Mouse (Mus musculus) midbrain, embryonic 11.5 days (tissue): Measurements from ENCODE around the gene Epb41l4b. TPM values are rescaled to one million over a fixed set of nuclear protein-coding genes. Genes with fewer than 3 reads are reported as not detected.
A peak's percentile ranks its signal among the peaks of the same experiment; 100 is the strongest.

Experiments used
- ATAC-seq: fragments of 200-750 bp; cut with Nextera tagmentation; 2 replicates; pipeline ENCODE4 v1.8.0; 2017; ENCODE audit warnings: moderate TSS enrichment, moderate library complexity; ENCODE audit not compliant: low FRiP score
- DNase-seq: peaks from one replicate; pipeline ENCODE4 v3.0.0; 2015; ENCODE audit warnings: low spot score; ENCODE audit errors: missing footprints
- H3K27ac ChIP-seq: fragments of 300-500 bp; sonication (generic); 2 replicates; pipeline ENCODE4 v1.5.1; 2014; ENCODE audit warnings: low read depth, low read length
- H3K27me3 ChIP-seq: fragments of 300-500 bp; sonication (generic); 2 replicates; pipeline ENCODE4 v1.6.1; 2014; ENCODE audit warnings: mild to moderate bottlenecking, low read length, moderate library complexity, mixed read lengths; ENCODE audit not compliant: control insufficient read depth, insufficient read depth
- H3K36me3 ChIP-seq: fragments of 300-500 bp; sonication (generic); 2 replicates; pipeline ENCODE4 v1.6.1; 2014; ENCODE audit warnings: mild to moderate bottlenecking, low read length, moderate library complexity, mixed read lengths; ENCODE audit not compliant: control insufficient read depth, insufficient read depth
- H3K4me1 ChIP-seq: fragments of 300-500 bp; sonication (generic); 2 replicates; pipeline ENCODE4 v1.6.1; 2014; ENCODE audit warnings: low read length; ENCODE audit not compliant: control insufficient read depth, insufficient read depth
- H3K4me2 ChIP-seq: fragments of 300-500 bp; sonication (generic); 2 replicates; pipeline ENCODE4 v1.6.1; 2014; ENCODE audit warnings: mild to moderate bottlenecking, moderate library complexity
- H3K4me3 ChIP-seq: fragments of 300-500 bp; sonication (generic); 2 replicates; pipeline ENCODE4 v1.5.1; 2014; ENCODE audit warnings: low read depth, low read length
- H3K9ac ChIP-seq: fragments of 300-500 bp; sonication (generic); 2 replicates; pipeline ENCODE4 v1.6.1; 2014; ENCODE audit warnings: low read length
- H3K9me3 ChIP-seq: fragments of 300-500 bp; sonication (generic); 2 replicates; pipeline ENCODE4 v1.6.1; 2016; ENCODE audit warnings: low read length; ENCODE audit not compliant: control insufficient read depth
- WGBS: fragments of 180-500 bp; shearing (Covaris S2); extraction: QIAGEN DNeasy Blood & Tissue Kit; methylation state at CpG from one replicate; pipeline ENCODE4 v1.1.7; 2014; 5-methylcytosine and 5-hydroxymethylcytosine counted together
- polyA plus RNA-seq: library from polyadenylated mRNA; unstranded; fragments of >200 nt; fragmentation: Nextera tagmentation; extraction: Ambion mirVana; gene quantifications from 2 replicates; pipeline ENCODE4 v1.2.1, GENCODE M21; 2014

The Epb41l4b gene
- polyA plus RNA-seq, 1 experiment from 2014 or later: 0.51 TPM

DNA sequence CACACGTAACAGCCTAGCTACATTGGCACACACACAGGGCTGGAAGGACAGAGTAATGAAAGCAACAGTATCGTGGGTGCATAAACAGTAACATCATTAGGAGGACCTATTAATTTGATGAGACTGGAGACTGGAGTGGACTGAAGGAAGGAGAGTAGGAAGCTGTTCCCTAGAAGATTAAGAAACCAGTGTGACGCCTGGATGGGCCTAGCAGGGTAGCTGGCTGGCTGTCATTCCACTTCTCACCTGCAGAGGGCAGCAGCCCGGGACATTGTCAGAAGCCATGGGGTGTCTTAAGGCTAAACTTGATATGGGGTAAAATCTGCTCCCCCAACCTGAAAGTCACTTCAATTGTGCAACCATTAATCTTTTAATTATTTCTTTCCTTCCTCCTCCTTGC is 78.0 kb downstream of the Epb41l4b start:
- Histone ChIP-seq H3K27ac (no peak overlapping the region), H3K4me1 (peaks cover 10% of the 10 kb centered on the region), H3K4me3 (no peak overlapping the region), H3K36me3 (no peaks in the 10 kb centered on the region), H3K4me2 (no peak overlapping the region), H3K9me3 (no peaks in the 10 kb centered on the region), H3K27me3 (no peaks in the 10 kb centered on the region), H3K9ac (peak overlapping the region; percentile 20; the same call in 1 of the 2 replicates)
- DNase-seq: peak; percentile 97
- 20% methylated on average over 4 of the region's 4 CpGs for WGBS
- peak; percentile 75 for ATAC-seq

DNA sequence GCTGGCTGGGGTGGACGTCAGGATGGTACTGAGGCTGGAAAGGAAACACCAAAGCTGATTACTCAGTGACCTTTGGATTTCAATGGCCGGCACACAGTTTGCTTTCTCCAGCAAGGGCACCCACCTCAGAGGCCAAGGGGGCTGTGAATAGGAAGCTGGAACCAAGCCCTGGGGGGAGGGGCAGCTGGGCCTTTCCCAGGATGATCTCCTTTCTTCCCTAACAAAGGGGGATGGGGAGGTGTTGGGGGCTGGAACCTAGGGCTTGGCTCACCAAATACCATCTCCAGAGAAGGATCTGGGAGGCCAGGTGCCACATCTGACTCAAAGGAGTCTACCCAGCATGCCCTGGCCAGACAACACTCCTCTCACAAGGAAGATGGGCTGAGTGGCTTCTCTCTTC is 78.4 kb downstream of the Epb41l4b start:
- ATAC-seq: peak; percentile 36
- WGBS: 2% methylated on average over 2 of the region's 2 CpGs
- no peak for DNase-seq
- H3K9ac ChIP-seq: peak overlapping the region; percentile 20; the same call in 1 of the 2 replicates
- no peaks in the 10 kb centered on the region for H3K36me3 ChIP-seq
- H3K4me3 ChIP-seq: no peak overlapping the region
- no peaks in the 10 kb centered on the region for H3K27me3 ChIP-seq
- no peak overlapping the region for H3K27ac ChIP-seq
- peaks cover 10% of the 10 kb centered on the region for H3K4me1 ChIP-seq
- H3K4me2 ChIP-seq: no peak overlapping the region
- no peaks in the 10 kb centered on the region for H3K9me3 ChIP-seq

DNA sequence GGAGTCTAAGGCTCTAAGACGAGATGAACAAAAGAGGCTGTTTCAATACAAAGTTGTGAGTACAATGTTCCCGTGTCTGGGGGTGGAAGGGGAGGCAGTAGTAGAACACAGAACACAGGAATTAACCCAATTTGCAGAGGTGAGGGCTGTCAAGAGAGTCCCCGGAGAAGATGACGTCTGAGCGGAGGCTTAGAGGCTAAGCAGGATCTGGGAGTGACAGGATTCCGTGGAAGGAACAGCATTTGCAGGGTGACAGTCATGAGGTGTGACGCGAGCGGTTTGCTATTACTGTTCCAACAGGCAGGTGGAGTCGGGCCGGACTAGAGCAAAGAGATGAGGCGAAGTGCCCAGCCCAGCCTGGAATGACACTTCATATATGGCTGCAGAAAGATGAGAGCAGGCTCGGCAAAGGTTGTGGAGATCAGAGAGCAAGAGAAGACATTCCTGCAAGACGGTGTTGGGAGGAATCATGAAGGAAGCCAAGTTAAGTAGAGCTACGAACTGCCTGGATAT is 82.9 kb downstream of the Epb41l4b start:
- DNase-seq (no peak), ATAC-seq (no peak)
- no peaks in the 10 kb centered on the region for H3K27me3 ChIP-seq
- no peak overlapping the region for H3K9ac ChIP-seq
- no peak overlapping the region for H3K4me2 ChIP-seq
- H3K4me1 ChIP-seq: peaks cover 10% of the 10 kb centered on the region
- H3K9me3 ChIP-seq: no peaks in the 10 kb centered on the region
- no peak overlapping the region for H3K27ac ChIP-seq
- 81% methylated on average over 15 of the region's 15 CpGs for WGBS
- H3K36me3 ChIP-seq: no peaks in the 10 kb centered on the region
- no peak overlapping the region for H3K4me3 ChIP-seq

DNA sequence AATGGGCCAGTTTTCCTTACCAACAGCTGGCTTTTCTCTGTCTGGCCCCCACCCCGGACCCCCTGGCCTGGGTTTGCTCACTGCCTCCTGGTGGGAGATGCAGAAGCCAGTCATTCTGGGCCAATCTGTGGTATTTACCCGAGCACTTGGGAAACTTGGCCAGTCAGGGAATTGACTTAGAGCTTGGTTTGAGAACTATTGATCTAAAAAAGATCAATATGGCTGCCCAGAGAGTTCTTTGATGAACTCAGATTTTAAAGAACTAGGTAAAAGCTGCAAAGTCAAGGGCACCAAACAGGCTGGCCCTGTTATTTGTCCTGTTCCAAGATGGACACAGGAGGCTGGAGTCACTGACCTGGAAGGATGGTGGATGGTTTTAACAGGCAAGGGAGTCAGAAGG is 84.6 kb downstream of the Epb41l4b start:
- ATAC-seq (no peak), DNase-seq (no peak)
- Histone ChIP-seq H3K9ac (no peak overlapping the region), H3K4me2 (no peak overlapping the region), H3K27ac (no peak overlapping the region), H3K27me3 (no peaks in the 10 kb centered on the region), H3K9me3 (no peaks in the 10 kb centered on the region), H3K4me1 (peaks cover 2% of the 10 kb centered on the region; the same call in 1 of the 2 replicates), H3K36me3 (no peaks in the 10 kb centered on the region), H3K4me3 (no peak overlapping the region)
- 87% methylated on average over 2 of the region's 2 CpGs for WGBS

DNA sequence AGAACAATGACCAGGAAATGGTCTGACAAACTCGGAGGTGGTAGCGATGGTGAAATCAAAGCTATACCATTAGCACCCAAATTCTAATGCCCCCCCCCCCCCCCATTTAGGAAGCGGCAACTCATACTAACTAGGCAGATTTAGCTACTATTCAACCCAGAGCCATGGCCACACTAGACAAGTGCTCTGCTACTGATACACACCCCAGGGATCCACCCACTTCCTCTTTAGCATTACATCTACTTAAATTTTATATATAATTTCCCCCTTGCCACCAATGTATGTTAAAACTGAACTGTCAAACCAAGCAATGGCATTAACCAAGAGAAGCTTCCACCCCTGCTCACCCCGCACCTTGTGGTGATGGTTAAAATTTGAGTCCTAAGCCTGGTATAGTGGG is 85.6 kb downstream of the Epb41l4b start:
- H3K27ac ChIP-seq: no peak overlapping the region
- ATAC-seq (no peak), DNase-seq (no peak)
- no peak overlapping the region for H3K4me3 ChIP-seq
- no peak overlapping the region for H3K9ac ChIP-seq
- no peaks in the 10 kb centered on the region for H3K27me3 ChIP-seq
- no peaks in the 10 kb centered on the region for H3K36me3 ChIP-seq
- no peak overlapping the region for H3K4me2 ChIP-seq
- whole genome bisulfite sequencing: 94% methylated on average over 4 of the region's 4 CpGs
- H3K9me3 ChIP-seq: no peaks in the 10 kb centered on the region
- H3K4me1 ChIP-seq: peaks cover 2% of the 10 kb centered on the region; the same call in 1 of the 2 replicates

DNA sequence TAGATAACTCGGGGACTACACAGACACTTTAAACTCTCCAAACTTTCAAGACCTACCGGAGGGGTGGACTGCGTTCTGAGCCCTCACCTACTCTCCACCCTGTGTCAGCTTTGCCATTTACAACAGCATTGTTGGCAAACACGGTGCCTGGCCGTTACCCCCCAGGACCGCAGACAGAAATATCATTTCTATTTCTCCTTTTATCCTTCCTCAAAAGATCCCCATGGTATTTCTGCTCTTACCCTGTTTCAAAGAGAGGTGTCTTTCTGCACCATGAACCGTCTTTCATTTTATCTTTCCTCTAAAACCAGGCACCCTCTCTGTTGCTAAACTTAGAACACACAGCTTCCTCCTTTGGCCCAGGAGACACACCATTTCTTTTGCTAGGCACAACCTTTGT is 87.6 kb downstream of the Epb41l4b start:
- 83% methylated on average over 7 of the region's 7 CpGs for WGBS
- Histone ChIP-seq H3K27me3 (no peaks in the 10 kb centered on the region), H3K9ac (no peak overlapping the region), H3K36me3 (no peaks in the 10 kb centered on the region), H3K27ac (no peak overlapping the region), H3K4me1 (peaks cover 2% of the 10 kb centered on the region; the same call in 1 of the 2 replicates), H3K4me3 (no peak overlapping the region), H3K9me3 (no peaks in the 10 kb centered on the region), H3K4me2 (no peak overlapping the region)
- ATAC-seq (no peak), DNase-seq (no peak)

DNA sequence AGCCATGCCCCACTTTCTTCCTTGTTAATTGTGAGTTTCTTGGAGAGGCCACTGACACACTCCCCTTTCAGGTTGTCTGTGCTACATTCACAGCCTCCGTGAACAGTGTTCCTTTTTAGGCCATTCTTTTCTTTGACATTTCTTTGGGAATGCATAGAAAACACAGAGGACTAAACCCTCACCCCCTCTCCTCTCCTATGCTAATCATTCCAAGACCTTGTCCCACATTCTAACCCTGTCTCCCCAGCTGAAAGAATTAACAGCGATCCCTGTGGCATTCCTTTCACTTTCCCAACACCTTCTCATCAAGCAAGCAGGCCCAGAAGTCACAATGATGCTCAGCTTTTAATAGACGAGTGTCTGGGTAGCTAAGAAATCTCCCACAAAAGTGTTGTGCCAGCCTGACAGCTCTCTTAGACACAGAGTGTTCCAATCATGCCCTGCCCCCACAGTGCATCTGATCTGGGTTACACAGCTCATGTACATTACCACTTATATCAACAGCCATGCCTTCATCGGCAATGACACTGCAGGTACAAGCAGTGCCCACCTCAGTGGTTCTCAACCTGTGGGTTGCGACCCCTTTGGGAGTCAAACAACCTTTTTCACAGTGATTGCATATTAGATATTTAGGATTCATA is 93.8 kb downstream of the Epb41l4b start:
- ATAC-seq: peak; percentile 59; the same call in 1 of the 2 replicates
- no peaks in the 10 kb centered on the region for H3K9me3 ChIP-seq
- no peak for DNase-seq
- no peak overlapping the region for H3K27ac ChIP-seq
- 50% methylated on average over 5 of the region's 5 CpGs for WGBS
- no peaks in the 10 kb centered on the region for H3K27me3 ChIP-seq
- H3K36me3 ChIP-seq: no peaks in the 10 kb centered on the region
- peaks cover 3% of the 10 kb centered on the region; the same call in 1 of the 2 replicates for H3K4me1 ChIP-seq
- H3K4me3 ChIP-seq: no peak overlapping the region
- no peak overlapping the region for H3K9ac ChIP-seq
- no peak overlapping the region for H3K4me2 ChIP-seq

DNA sequence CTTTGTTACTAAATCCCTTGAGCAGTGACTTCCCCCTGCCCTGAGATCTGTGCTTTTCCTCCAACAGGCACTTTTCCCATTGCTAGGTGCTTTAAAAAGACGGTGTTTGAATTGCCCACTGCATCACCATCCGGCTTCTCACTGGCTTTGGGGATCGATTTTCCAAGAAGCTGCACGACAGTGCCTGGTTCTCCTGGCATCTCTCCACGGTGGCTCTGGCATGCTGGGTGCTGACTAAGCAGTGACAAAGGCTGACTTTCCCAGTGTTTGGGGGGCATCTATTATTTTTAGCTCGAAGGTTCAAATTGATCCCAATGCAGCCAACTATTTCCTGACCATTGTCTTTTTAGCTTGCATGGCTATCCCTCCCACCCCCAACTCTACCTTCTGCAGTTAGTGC is 94.7 kb downstream of the Epb41l4b start:
- ATAC-seq (no peak), DNase-seq (no peak)
- H3K27ac ChIP-seq: no peak overlapping the region
- no peaks in the 10 kb centered on the region for H3K9me3 ChIP-seq
- H3K4me2 ChIP-seq: no peak overlapping the region
- no peaks in the 10 kb centered on the region for H3K36me3 ChIP-seq
- no peak overlapping the region for H3K9ac ChIP-seq
- H3K4me3 ChIP-seq: no peak overlapping the region
- WGBS: 72% methylated on average over 6 of the region's 6 CpGs
- H3K4me1 ChIP-seq: peaks cover 3% of the 10 kb centered on the region; the same call in 1 of the 2 replicates
- H3K27me3 ChIP-seq: no peaks in the 10 kb centered on the region

DNA sequence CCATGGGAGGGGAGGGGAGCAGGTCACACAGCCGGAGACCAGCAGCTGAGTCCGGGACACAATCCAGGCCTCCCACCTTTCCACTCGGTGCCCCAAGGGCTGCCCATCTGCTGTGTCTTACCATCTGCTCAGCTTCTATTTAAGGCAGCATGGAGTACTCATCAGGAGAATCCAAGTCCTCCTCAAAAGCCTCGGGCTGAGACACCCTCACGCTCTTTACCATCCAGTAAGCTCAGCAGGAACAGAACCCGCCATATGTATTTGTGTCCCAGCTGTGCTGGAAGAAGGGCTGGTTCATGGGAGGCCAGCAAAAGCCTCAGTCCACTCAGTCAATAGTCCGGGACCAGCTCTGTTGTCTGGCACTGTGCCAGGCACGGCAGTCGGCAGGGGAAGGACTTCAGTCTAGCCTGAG is 97.1 kb downstream of the Epb41l4b start:
- Histone ChIP-seq H3K9me3 (no peaks in the 10 kb centered on the region), H3K9ac (no peak overlapping the region), H3K27me3 (no peaks in the 10 kb centered on the region), H3K4me1 (peaks cover 3% of the 10 kb centered on the region; the same call in 1 of the 2 replicates), H3K4me3 (no peak overlapping the region), H3K4me2 (no peak overlapping the region), H3K27ac (no peak overlapping the region), H3K36me3 (no peaks in the 10 kb centered on the region)
- WGBS: 78% methylated on average over 9 of the region's 9 CpGs
- DNase-seq: no peak
- no peak for ATAC-seq
